Mouse (Mus musculus): ENCODE measurements around the gene Itpr1. TPM values are rescaled to one million over a fixed set of nuclear protein-coding genes. Genes with fewer than 3 reads are reported as not detected.

Gene Itpr1
- polyA plus RNA-seq, 1 experiment from 2014 or later = 7.4 TPM

DNA sequence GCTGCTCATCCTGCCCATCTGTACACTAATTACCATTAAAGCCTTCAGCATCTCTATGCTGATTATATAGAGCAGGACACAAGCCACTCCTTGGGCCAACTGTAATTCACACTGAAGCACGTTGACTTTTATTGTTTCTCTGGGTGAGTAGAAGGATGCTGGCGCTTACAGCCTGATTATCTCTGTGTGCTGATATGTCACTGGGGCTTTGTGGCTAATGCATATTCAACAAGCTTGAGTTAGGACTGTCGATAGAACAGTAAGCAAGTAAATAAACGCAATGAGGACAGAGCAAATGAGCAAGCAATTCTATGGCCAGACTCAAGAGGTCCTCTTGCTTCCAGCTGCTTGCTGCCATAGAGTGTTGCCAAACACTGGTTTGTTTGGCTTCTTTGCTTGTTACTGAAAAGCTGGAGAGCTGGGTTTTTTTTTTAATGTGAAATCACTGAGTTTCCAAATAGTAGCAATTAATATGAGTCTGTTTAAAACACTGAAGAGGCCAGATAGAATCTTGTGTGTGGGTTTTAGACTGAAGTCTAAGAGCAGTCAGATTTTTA is 103.5 kb downstream of the Itpr1 start:
- Histone ChIP-seq H3K9ac (replicated peaks) (no peak overlapping the region), H3K27me3 (no peaks in the 10 kb centered on the region), H3K4me3 (no peak overlapping the region), H3K4me1 (no peaks in the 10 kb centered on the region), H3K36me3 (no peaks in the 10 kb centered on the region), H3K27ac (replicated peaks) (no peak overlapping the region), H3K4me2 (replicated peaks) (no peak overlapping the region), H3K9me3 (no peaks in the 10 kb centered on the region)
- no peak for ATAC-seq (ENCODE audit: low FRiP score, low read depth)
- 64% methylated on average over 4 of the region's 4 CpGs for whole genome bisulfite sequencing

DNA sequence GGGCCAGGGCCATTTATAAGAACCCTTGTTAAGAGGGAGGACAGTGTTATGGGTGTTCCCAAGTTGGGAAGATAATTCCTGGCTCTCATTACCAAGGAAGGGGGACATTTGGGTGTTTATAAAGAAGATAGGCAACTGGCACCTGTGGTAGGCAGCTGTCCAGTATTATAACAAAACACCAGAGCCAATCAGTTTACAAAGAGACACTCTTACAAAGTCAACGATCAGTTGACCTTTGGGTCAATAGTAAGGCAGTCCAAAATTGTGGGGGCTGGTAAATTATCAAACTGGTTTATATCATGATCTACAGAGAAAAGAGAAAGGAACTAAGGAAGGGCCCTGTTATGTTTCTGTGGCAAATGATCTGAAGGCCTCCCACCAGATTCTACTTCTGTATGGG is 104.1 kb downstream of the Itpr1 start:
- no peak overlapping the region for H3K27ac ChIP-seq (replicated peaks)
- H3K9me3 ChIP-seq = no peaks in the 10 kb centered on the region
- no peak overlapping the region for H3K4me3 ChIP-seq
- WGBS = 91% methylated on average over 1 of the region's 1 CpGs
- H3K36me3 ChIP-seq = no peaks in the 10 kb centered on the region
- H3K4me2 ChIP-seq (replicated peaks) = no peak overlapping the region
- no peaks in the 10 kb centered on the region for H3K27me3 ChIP-seq
- ATAC-seq (ENCODE audit: low FRiP score, low read depth) = no peak
- H3K9ac ChIP-seq (replicated peaks) = no peak overlapping the region
- no peaks in the 10 kb centered on the region for H3K4me1 ChIP-seq

DNA sequence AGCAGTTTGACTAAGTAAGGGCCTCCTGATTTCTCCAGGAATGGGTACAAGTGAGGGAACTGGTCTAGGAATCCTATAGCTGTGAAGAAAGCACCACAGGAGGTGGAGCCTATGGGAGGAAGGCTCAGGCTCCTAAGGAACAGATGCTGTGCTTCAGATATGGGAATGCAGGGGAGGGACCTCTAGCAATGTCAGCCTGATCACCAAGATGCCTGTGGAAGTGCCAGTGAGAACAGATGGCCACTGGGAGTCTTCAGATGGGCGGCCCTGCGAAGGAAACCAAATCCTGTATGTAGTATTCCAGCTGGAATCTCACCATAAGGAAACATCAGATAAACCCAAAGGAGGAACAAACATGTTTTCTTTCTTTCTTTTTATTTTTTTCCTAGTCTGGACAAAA is 108.8 kb downstream of the Itpr1 start:
- Histone ChIP-seq H3K9ac (replicated peaks) (no peak overlapping the region), H3K36me3 (no peaks in the 10 kb centered on the region), H3K27ac (replicated peaks) (no peak overlapping the region), H3K9me3 (no peaks in the 10 kb centered on the region), H3K4me2 (replicated peaks) (no peak overlapping the region), H3K27me3 (no peaks in the 10 kb centered on the region), H3K4me3 (no peak overlapping the region), H3K4me1 (no peaks in the 10 kb centered on the region)
- 85% methylated on average over 2 of the region's 2 CpGs for WGBS
- ATAC-seq (ENCODE audit: low FRiP score, low read depth) = no peak

DNA sequence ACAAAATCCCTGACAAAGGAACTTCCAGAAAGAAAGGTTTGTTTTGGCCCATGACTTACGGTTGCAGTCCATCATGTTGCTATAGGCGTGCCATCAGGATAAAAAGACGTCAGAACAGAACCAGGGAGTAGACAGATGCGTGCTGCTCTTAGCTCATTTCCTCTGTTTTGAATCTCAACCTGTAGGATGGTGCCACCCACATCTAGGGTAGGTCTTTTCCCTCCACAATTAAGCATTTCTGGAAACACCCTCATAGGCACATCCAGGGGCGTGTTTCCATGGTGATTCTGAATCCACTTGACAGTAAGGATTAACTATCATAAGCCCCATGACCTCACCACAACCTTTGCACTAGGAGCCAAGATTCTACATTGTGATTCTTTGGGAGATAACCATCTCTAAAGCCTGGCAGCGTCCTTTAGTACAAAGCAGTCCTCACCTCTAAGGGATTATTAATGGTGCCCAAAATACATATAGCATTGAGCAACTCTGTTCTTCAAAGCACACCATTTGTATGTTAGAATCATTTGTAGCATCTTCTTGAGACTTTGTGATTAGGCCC is 111.6 kb downstream of the Itpr1 start:
- Histone ChIP-seq H3K9ac (replicated peaks) (no peak overlapping the region), H3K9me3 (no peaks in the 10 kb centered on the region), H3K4me2 (replicated peaks) (no peak overlapping the region), H3K4me1 (no peaks in the 10 kb centered on the region), H3K36me3 (no peaks in the 10 kb centered on the region), H3K27me3 (no peaks in the 10 kb centered on the region), H3K4me3 (no peak overlapping the region), H3K27ac (replicated peaks) (no peak overlapping the region)
- 81% methylated on average over 6 of the region's 6 CpGs for WGBS
- no peak for ATAC-seq (ENCODE audit: low FRiP score, low read depth)

DNA sequence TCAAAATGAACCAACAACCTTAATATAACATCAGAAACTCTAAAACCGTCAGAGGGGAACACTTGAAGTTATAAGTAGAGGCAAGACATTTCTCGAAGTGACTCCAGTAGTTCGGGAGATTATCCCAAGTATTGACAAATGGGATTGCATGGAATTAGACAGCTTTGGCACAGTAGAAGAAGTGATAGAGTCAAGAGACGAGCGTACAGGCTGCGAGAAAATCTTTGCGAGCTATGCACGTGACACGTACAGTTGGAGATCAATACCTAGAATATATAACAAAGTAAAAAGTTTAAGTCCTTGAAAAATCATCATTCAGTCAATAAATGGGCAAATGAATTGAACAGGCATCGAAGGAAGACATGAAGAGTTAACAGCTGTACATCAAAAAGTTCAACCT is 112.5 kb downstream of the Itpr1 start:
- Histone ChIP-seq H3K9ac (replicated peaks) (no peak overlapping the region), H3K27me3 (no peaks in the 10 kb centered on the region), H3K36me3 (no peaks in the 10 kb centered on the region), H3K4me3 (no peak overlapping the region), H3K27ac (replicated peaks) (no peak overlapping the region), H3K4me1 (no peaks in the 10 kb centered on the region), H3K9me3 (no peaks in the 10 kb centered on the region), H3K4me2 (replicated peaks) (no peak overlapping the region)
- ATAC-seq (ENCODE audit: low FRiP score, low read depth) = no peak
- WGBS = 92% methylated on average over 10 of the region's 10 CpGs

- Histone ChIP-seq H3K9me3 (no peaks in the 10 kb centered on the region), H3K27ac (replicated peaks) (no peak overlapping the region), H3K4me2 (replicated peaks) (no peak overlapping the region), H3K36me3 (no peaks in the 10 kb centered on the region), H3K4me1 (no peaks in the 10 kb centered on the region), H3K27me3 (no peaks in the 10 kb centered on the region), H3K4me3 (no peak overlapping the region), H3K9ac (replicated peaks) (no peak overlapping the region)
- ATAC-seq (ENCODE audit: low FRiP score, low read depth) = no peak
- 96% methylated on average over 12 of the region's 12 CpGs for WGBS
Measured at GRCm38 (mm10) chr6:108325948-108326411, 113.1 kb downstream of the Itpr1 start.

- H3K9ac ChIP-seq (replicated peaks) = no peak overlapping the region
- 78% methylated on average over 10 of the region's 10 CpGs for WGBS
- H3K9me3 ChIP-seq = no peaks in the 10 kb centered on the region
- H3K4me3 ChIP-seq = no peak overlapping the region
- no peak overlapping the region for H3K27ac ChIP-seq (replicated peaks)
- ATAC-seq (ENCODE audit: low FRiP score, low read depth) = no peak
- H3K4me1 ChIP-seq = no peaks in the 10 kb centered on the region
- H3K27me3 ChIP-seq = no peaks in the 10 kb centered on the region
- H3K36me3 ChIP-seq = no peaks in the 10 kb centered on the region
- H3K4me2 ChIP-seq (replicated peaks) = no peak overlapping the region
Measured at GRCm38 (mm10) chr6:108326751-108327161, 113.9 kb downstream of the Itpr1 start.

- H3K9ac ChIP-seq (replicated peaks) = no peak overlapping the region
- no peaks in the 10 kb centered on the region for H3K9me3 ChIP-seq
- no peaks in the 10 kb centered on the region for H3K27me3 ChIP-seq
- no peak for ATAC-seq (ENCODE audit: low FRiP score, low read depth)
- no peak overlapping the region for H3K4me3 ChIP-seq
- no peaks in the 10 kb centered on the region for H3K36me3 ChIP-seq
- H3K4me2 ChIP-seq (replicated peaks) = no peak overlapping the region
- H3K27ac ChIP-seq (replicated peaks) = no peak overlapping the region
- no peaks in the 10 kb centered on the region for H3K4me1 ChIP-seq
- WGBS = 83% methylated on average over 6 of the region's 6 CpGs
Measured at GRCm38 (mm10) chr6:108327561-108327960, 114.7 kb downstream of the Itpr1 start.

DNA sequence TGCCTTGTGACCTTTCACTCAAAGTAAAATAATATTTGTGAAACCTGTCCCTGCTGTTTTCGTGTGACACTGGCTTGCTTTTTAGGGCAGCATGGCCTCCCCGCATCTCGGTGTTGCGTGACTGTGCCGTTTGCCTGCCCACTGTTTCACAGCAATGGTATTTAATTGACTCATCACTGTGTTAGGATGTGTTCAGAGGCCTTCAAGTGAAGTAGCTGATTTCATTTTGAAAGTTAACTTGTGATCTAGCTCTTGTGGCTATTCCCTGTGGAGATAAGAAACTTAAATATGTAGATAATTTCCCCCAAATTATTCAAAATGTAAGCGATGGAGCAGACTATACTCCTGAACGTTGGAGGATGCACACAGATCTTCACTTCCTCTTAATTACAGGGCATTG is 115.4 kb downstream of the Itpr1 start:
- Histone ChIP-seq H3K27me3 (no peaks in the 10 kb centered on the region), H3K4me2 (replicated peaks) (no peak overlapping the region), H3K4me1 (no peaks in the 10 kb centered on the region), H3K36me3 (no peaks in the 10 kb centered on the region), H3K4me3 (no peak overlapping the region), H3K9ac (replicated peaks) (no peak overlapping the region), H3K27ac (replicated peaks) (no peak overlapping the region), H3K9me3 (no peaks in the 10 kb centered on the region)
- ATAC-seq (ENCODE audit: low FRiP score, low read depth) = no peak
- 81% methylated on average over 7 of the region's 7 CpGs for WGBS

GRCm38 (mm10) chr6:108330461-108330860 is 117.6 kb downstream of the Itpr1 start:
- Histone ChIP-seq H3K4me2 (replicated peaks) (no peak overlapping the region), H3K27ac (replicated peaks) (no peak overlapping the region), H3K27me3 (no peaks in the 10 kb centered on the region), H3K9ac (replicated peaks) (no peak overlapping the region), H3K36me3 (no peaks in the 10 kb centered on the region), H3K4me1 (no peaks in the 10 kb centered on the region), H3K9me3 (no peaks in the 10 kb centered on the region), H3K4me3 (no peak overlapping the region)
- no peak for ATAC-seq (ENCODE audit: low FRiP score, low read depth)
- WGBS = 86% methylated on average over 8 of the region's 8 CpGs

- WGBS = 82% methylated on average over 3 of the region's 3 CpGs
- Histone ChIP-seq H3K4me1 (no peaks in the 10 kb centered on the region), H3K9ac (replicated peaks) (no peak overlapping the region), H3K36me3 (no peaks in the 10 kb centered on the region), H3K27ac (replicated peaks) (no peak overlapping the region), H3K4me3 (no peak overlapping the region), H3K4me2 (replicated peaks) (no peak overlapping the region), H3K9me3 (no peaks in the 10 kb centered on the region), H3K27me3 (no peaks in the 10 kb centered on the region)
- ATAC-seq (ENCODE audit: low FRiP score, low read depth) = no peak
Measured at GRCm38 (mm10) chr6:108331268-108331667, 118.4 kb downstream of the Itpr1 start.

- no peak for ATAC-seq (ENCODE audit: low FRiP score, low read depth)
- WGBS = 90% methylated on average over 3 of the region's 3 CpGs
- no peak overlapping the region for H3K27ac ChIP-seq (replicated peaks)
Measured at GRCm38 (mm10) chr6:108334059-108334458, 121.2 kb downstream of the Itpr1 start.

More at GRCm38 (mm10) chr6:108334059-108334458, 121.2 kb downstream of the Itpr1 start:
- no peaks in the 10 kb centered on the region for H3K4me1 ChIP-seq
- no peaks in the 10 kb centered on the region for H3K27me3 ChIP-seq
- no peaks in the 10 kb centered on the region for H3K9me3 ChIP-seq
- H3K4me2 ChIP-seq (replicated peaks) = no peak overlapping the region
- no peak overlapping the region for H3K9ac ChIP-seq (replicated peaks)
- no peak overlapping the region for H3K4me3 ChIP-seq
- H3K36me3 ChIP-seq = no peaks in the 10 kb centered on the region
